Mouse (Mus musculus): ENCODE results near the gene I830077J02Rik. TPM values are rescaled to one million over a fixed set of nuclear protein-coding genes. Genes with fewer than 3 reads are reported as not detected.

I830077J02Rik gene
- polyA plus RNA-seq (2014; fragmentation: Nextera tagmentation; extraction: Ambion mirVana), result 0.39 and 0.49 TPM in 2 replicates

DNA sequence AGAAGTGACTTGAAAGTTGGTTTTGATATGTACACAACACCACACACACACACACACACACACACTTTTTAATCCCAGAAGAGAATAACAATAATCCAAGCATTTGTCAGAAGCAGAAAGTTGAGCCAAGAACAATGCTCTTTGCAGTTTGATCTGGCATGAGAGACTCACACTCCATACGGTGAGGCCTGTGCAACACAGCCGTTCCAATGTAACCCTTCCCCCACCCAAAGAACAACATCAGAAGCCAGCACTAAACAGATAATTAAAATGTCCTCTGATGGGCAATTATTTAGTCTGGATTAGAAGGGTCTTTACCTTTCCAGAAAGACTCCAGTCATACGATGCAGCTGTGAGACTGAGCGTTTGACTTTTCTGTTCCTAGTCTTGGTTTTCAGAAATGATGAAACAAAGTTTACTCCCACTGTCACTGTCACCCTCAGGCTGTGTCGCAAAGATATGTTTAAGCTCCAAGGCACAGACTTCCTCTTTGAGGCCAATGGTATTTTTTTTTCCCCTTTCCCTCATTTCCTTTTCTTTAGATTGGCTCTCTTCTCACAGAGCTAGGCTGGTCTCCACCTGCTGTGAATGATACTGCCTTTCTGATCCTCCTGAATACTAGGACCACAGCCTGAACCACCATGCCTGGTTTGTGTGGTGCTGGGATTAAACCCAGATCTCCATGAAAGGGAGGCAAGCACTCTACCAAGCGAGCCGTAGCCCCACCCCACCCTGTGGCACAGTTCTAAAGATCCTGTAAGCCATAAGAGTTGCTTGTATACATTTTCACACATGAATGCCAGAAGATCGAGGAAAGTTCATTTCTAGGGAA is at the start of gene I830077J02Rik:
Gene I830077J02Rik, minus strand, starts transcription at position 425 of the 832 bp plus-strand sequence.
- Histone ChIP-seq H3K4me2 (ENCODE audit: low read depth, low read length) (no peak within 1 kb of the TSS), H3K9me3 (replicated peaks; ENCODE audit: control insufficient read depth, low read length) (no peaks in the 10 kb centered on the region), H3K27me3 (ENCODE audit: control insufficient read depth, insufficient read depth, low read length) (no peaks in the 10 kb centered on the region), H3K4me1 (ENCODE audit: control insufficient read depth, insufficient read depth, low read length) (no peaks in the 10 kb centered on the region), H3K4me3 (ENCODE audit: low read depth, low read length) (no peak within 1 kb of the TSS), H3K27ac (replicated peaks; ENCODE audit: low read depth, low read length) (no peak within 1 kb of the TSS), H3K36me3 (replicated peaks; ENCODE audit: control insufficient read depth, insufficient read depth, low read depth, low read length) (no peaks in the 10 kb centered on the region), H3K9ac (replicated peaks; ENCODE audit: low read length) (no peak within 1 kb of the TSS)
- ATAC-seq (replicated peaks; ENCODE audit: insufficient number of reproducible peaks, low FRiP score, low TSS enrichment, low read depth), result no peak; the same call in 1 of the 2 replicates
- DNase-seq (ENCODE audit: low spot score), result no peak
- 88% methylated on average over 8 of the region's 8 CpGs for WGBS

- H3K4me2 ChIP-seq (ENCODE audit: low read depth, low read length), result no peak overlapping the region
- ATAC-seq (replicated peaks; ENCODE audit: insufficient number of reproducible peaks, low FRiP score, low TSS enrichment, low read depth) (no peak), DNase-seq (ENCODE audit: low spot score) (no peak)
- no peaks in the 10 kb centered on the region for H3K4me1 ChIP-seq (ENCODE audit: control insufficient read depth, insufficient read depth, low read length)
- H3K27ac ChIP-seq (replicated peaks; ENCODE audit: low read depth, low read length), result no peak overlapping the region
- no peaks in the 10 kb centered on the region for H3K27me3 ChIP-seq (ENCODE audit: control insufficient read depth, insufficient read depth, low read length)
- H3K9ac ChIP-seq (replicated peaks; ENCODE audit: low read length), result no peak overlapping the region
- H3K36me3 ChIP-seq (replicated peaks; ENCODE audit: control insufficient read depth, insufficient read depth, low read depth, low read length), result no peaks in the 10 kb centered on the region; the same call in 1 of the 2 replicates
- 92% methylated on average over 2 of the region's 2 CpGs for WGBS
- no peaks in the 10 kb centered on the region for H3K9me3 ChIP-seq (replicated peaks; ENCODE audit: control insufficient read depth, low read length)
- H3K4me3 ChIP-seq (ENCODE audit: low read depth, low read length), result no peak overlapping the region
Measured at GRCm38 (mm10) chr3:105974174-105974573, 41.7 kb upstream of the I830077J02Rik start.

DNA sequence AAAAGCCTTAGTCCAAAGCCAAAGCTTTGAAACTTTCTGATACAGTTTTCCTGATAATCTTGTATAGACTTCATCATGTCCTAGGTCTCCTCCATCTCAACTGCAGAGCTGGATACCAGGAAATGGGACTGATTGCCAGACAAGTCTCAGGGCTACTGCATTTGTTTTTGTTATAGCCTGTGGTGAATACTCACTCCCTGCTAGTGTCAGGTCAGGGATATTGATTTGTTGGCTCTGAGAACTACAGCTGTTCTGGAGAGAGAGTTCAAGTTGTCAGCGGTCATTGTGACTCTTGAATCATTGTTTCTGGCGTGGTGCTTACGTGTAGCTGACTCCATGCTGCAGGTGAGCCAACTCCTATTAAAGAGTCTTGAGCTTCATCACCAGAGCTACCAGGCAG is 40.9 kb upstream of the I830077J02Rik start, which contains the start of gene Ovgp1:
Gene Ovgp1, plus strand, starts transcription at position 301 of the 400 bp plus-strand sequence.
- H3K4me2 ChIP-seq (ENCODE audit: low read depth, low read length), result no peak within 1 kb of the TSS
- DNase-seq (ENCODE audit: low spot score) (no peak), ATAC-seq (replicated peaks; ENCODE audit: insufficient number of reproducible peaks, low FRiP score, low TSS enrichment, low read depth) (no peak)
- no peaks in the 10 kb centered on the region; the same call in none of the 2 replicates for H3K36me3 ChIP-seq (replicated peaks; ENCODE audit: control insufficient read depth, insufficient read depth, low read depth, low read length)
- H3K27me3 ChIP-seq (ENCODE audit: control insufficient read depth, insufficient read depth, low read length), result no peaks in the 10 kb centered on the region
- H3K9me3 ChIP-seq (replicated peaks; ENCODE audit: control insufficient read depth, low read length), result no peaks in the 10 kb centered on the region
- H3K9ac ChIP-seq (replicated peaks; ENCODE audit: low read length), result no peak within 1 kb of the TSS
- H3K4me3 ChIP-seq (ENCODE audit: low read depth, low read length), result no peak within 1 kb of the TSS
- no peaks in the 10 kb centered on the region for H3K4me1 ChIP-seq (ENCODE audit: control insufficient read depth, insufficient read depth, low read length)
- 82% methylated on average over 3 of the region's 3 CpGs for WGBS
- no peak within 1 kb of the TSS for H3K27ac ChIP-seq (replicated peaks; ENCODE audit: low read depth, low read length)

GRCm38 (mm10) chr3:105971831-105972446 is 39.5 kb upstream of the I830077J02Rik start:
- no peak overlapping the region for H3K9ac ChIP-seq (replicated peaks; ENCODE audit: low read length)
- no peaks in the 10 kb centered on the region for H3K9me3 ChIP-seq (replicated peaks; ENCODE audit: control insufficient read depth, low read length)
- no peak overlapping the region for H3K4me2 ChIP-seq (ENCODE audit: low read depth, low read length)
- WGBS, result 79% methylated on average over 5 of the region's 5 CpGs
- no peak for DNase-seq (ENCODE audit: low spot score)
- no peaks in the 10 kb centered on the region for H3K27me3 ChIP-seq (ENCODE audit: control insufficient read depth, insufficient read depth, low read length)
- H3K27ac ChIP-seq (replicated peaks; ENCODE audit: low read depth, low read length), result no peak overlapping the region
- H3K36me3 ChIP-seq (replicated peaks; ENCODE audit: control insufficient read depth, insufficient read depth, low read depth, low read length), result no peaks in the 10 kb centered on the region; the same call in none of the 2 replicates
- ATAC-seq (replicated peaks; ENCODE audit: insufficient number of reproducible peaks, low FRiP score, low TSS enrichment, low read depth), result no peak
- no peaks in the 10 kb centered on the region for H3K4me1 ChIP-seq (ENCODE audit: control insufficient read depth, insufficient read depth, low read length)
- H3K4me3 ChIP-seq (ENCODE audit: low read depth, low read length), result no peak overlapping the region

DNA sequence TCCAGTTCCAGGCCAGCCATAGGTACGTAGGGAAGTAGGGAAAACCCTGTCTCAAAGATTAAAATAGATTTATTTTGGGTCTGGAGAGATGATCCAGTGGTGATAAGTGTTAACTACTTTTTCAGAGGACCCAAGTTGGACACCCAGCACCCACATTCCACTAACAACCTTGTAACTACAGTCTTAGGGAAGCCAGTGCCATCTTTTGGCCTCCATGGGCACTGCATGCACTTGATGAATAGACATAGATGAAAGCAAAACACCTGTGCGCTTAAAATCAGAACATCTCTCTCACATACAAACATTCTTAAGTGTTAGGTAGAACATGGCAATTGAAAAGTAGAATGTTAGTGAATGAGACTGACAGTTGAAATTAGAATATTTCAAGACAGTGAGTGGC is 28.2 kb upstream of the I830077J02Rik start:
- ATAC-seq (replicated peaks; ENCODE audit: insufficient number of reproducible peaks, low FRiP score, low TSS enrichment, low read depth), result no peak
- DNase-seq (ENCODE audit: low spot score), result peak; percentile 7
- no peaks in the 10 kb centered on the region for H3K9me3 ChIP-seq (replicated peaks; ENCODE audit: control insufficient read depth, low read length)
- H3K27ac ChIP-seq (replicated peaks; ENCODE audit: low read depth, low read length), result no peak overlapping the region
- H3K4me3 ChIP-seq (ENCODE audit: low read depth, low read length), result peak overlapping the region; percentile 82; the same call in 1 of the 2 replicates
- no peak overlapping the region for H3K4me2 ChIP-seq (ENCODE audit: low read depth, low read length)
- 0 out of 2 replicates have a peak, but pooled peaks cover 3% of the 10 kb centered on the region for H3K36me3 ChIP-seq (replicated peaks; ENCODE audit: control insufficient read depth, insufficient read depth, low read depth, low read length)
- WGBS, result 92% methylated on average over 2 of the region's 2 CpGs
- no peak overlapping the region for H3K9ac ChIP-seq (replicated peaks; ENCODE audit: low read length)
- H3K4me1 ChIP-seq (ENCODE audit: control insufficient read depth, insufficient read depth, low read length), result no peaks in the 10 kb centered on the region
- no peaks in the 10 kb centered on the region for H3K27me3 ChIP-seq (ENCODE audit: control insufficient read depth, insufficient read depth, low read length)

DNA sequence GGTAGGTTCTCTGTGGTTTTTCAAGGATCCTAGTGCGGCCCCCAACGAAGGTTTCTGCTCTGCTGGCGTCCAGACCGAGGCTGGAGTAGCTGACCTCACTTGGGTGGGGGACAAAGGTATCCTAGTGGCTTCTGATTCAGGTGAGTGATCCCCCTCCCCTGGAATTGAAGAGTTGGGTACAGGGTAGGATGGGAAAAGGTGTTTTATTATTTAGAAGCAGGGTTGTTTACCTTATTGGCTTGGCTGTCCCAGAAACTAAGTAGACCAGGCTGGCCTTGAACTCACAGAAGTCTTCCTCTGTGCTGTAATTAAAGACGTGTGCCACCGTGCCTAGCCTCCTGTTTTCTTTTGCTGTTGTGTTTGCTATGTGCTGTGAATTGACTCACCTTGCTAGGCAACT is 27.5 kb upstream of the I830077J02Rik start, which contains the start of gene Atp5f1:
Gene Atp5f1, minus strand, starts transcription at position 101 of the 400 bp plus-strand sequence.
- Histone ChIP-seq H3K27me3 (ENCODE audit: control insufficient read depth, insufficient read depth, low read length) (no peaks in the 10 kb centered on the region), H3K27ac (replicated peaks; ENCODE audit: low read depth, low read length) (peak within 1 kb of the TSS; percentile 6; the same call in 1 of the 2 replicates), H3K9ac (replicated peaks; ENCODE audit: low read length) (peak within 1 kb of the TSS; percentile 81), H3K4me2 (ENCODE audit: low read depth, low read length) (peak within 1 kb of the TSS; percentile 65), H3K36me3 (replicated peaks; ENCODE audit: control insufficient read depth, insufficient read depth, low read depth, low read length) (0 out of 2 replicates have a peak, but pooled peaks cover 3% of the 10 kb centered on the region), H3K4me3 (ENCODE audit: low read depth, low read length) (peak within 1 kb of the TSS; percentile 82), H3K4me1 (ENCODE audit: control insufficient read depth, insufficient read depth, low read length) (no peaks in the 10 kb centered on the region), H3K9me3 (replicated peaks; ENCODE audit: control insufficient read depth, low read length) (no peaks in the 10 kb centered on the region)
- ATAC-seq (replicated peaks; ENCODE audit: insufficient number of reproducible peaks, low FRiP score, low TSS enrichment, low read depth) (peak; percentile 16; the same call in 1 of the 2 replicates), DNase-seq (ENCODE audit: low spot score) (no peak)
- 5% methylated on average over 6 of the region's 6 CpGs for WGBS

DNA sequence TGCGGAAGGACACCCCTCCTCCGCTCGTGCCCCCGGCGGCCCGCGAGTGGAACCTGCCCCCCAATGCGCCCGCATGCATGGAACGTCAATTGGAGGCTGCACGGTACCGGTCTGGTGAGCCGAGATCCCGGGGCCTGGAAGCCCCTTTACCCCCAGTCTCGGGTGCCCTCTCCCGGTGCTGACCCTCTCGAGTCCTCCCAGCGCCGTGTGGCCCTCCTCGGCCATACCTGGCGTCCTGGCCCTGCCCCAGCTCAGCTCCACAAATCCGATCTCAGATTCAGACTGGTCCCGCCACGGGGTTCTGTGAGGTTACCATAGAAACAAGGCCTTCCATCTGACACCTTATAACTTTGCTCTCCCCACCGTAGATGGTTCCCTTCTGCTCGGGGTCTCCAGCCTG is 27.1 kb upstream of the I830077J02Rik start:
- H3K27ac ChIP-seq (replicated peaks; ENCODE audit: low read depth, low read length), result no peak overlapping the region
- no peaks in the 10 kb centered on the region for H3K9me3 ChIP-seq (replicated peaks; ENCODE audit: control insufficient read depth, low read length)
- 0 out of 2 replicates have a peak, but pooled peaks cover 3% of the 10 kb centered on the region for H3K36me3 ChIP-seq (replicated peaks; ENCODE audit: control insufficient read depth, insufficient read depth, low read depth, low read length)
- H3K27me3 ChIP-seq (ENCODE audit: control insufficient read depth, insufficient read depth, low read length), result no peaks in the 10 kb centered on the region
- H3K4me2 ChIP-seq (ENCODE audit: low read depth, low read length), result peak overlapping the region; percentile 65
- H3K9ac ChIP-seq (replicated peaks; ENCODE audit: low read length), result peak overlapping the region; percentile 78
- H3K4me3 ChIP-seq (ENCODE audit: low read depth, low read length), result peak overlapping the region; percentile 82
- peak; percentile 34 for DNase-seq (ENCODE audit: low spot score)
- ATAC-seq (replicated peaks; ENCODE audit: insufficient number of reproducible peaks, low FRiP score, low TSS enrichment, low read depth), result peak; percentile 71
- no peaks in the 10 kb centered on the region for H3K4me1 ChIP-seq (ENCODE audit: control insufficient read depth, insufficient read depth, low read length)
- WGBS, result under 1% methylated on average over 26 of the region's 26 CpGs
